Mouse (Mus musculus): ENCODE measurements around the gene Cts6. TPM values are rescaled to one million over a fixed set of nuclear protein-coding genes. Genes with fewer than 3 reads are reported as not detected.
"Not testable (repeated sequence)": the region's sequence is repeated elsewhere in the genome, so short reads cannot be mapped to it uniquely, and the experiment has no call there.

Cts6 gene
- not detected in 2 replicates for polyA plus RNA-seq (2016; fragmentation: Nextera tagmentation; extraction: Ambion mirVana)

DNA sequence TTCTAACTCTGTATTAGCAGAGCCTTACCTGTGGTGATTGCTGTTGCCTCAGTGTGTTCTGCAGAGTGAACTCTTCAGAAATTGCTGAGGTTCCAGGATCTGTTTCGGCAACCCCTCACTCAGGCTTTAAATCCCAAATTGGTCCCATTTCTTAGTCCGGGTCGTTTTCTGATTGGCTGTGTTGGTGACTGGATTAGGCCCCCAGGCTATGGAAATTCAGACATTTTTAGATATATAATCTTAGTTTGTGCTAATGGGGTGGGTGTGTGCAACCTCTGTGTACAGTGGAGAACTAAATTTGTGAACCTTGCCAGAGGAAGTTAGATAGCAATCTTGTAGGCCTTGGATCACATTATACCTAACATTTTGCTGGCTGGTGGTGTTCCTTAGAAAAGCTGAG lies at the start of gene Cts6:
TSS of gene Cts6 (minus strand) at position 101 of the 400 bp plus-strand sequence.
- WGBS: 89% methylated on average over 3 of the region's 3 CpGs
- H3K36me3 ChIP-seq: no peaks in the 10 kb centered on the region
- no peak within 1 kb of the TSS for H3K27ac ChIP-seq
- no peak for ATAC-seq (ENCODE audit: insufficient number of reproducible peaks, insufficient read depth, low FRiP score, low TSS enrichment, low read depth)
- no peak within 1 kb of the TSS for H3K9ac ChIP-seq (replicated peaks)
- H3K4me2 ChIP-seq: no peak within 1 kb of the TSS
- H3K4me1 ChIP-seq (replicated peaks): no peaks in the 10 kb centered on the region
- H3K27me3 ChIP-seq: no peaks in the 10 kb centered on the region
- H3K4me3 ChIP-seq (replicated peaks): no peak within 1 kb of the TSS
- peaks cover 46% of the 10 kb centered on the region for H3K9me3 ChIP-seq

DNA sequence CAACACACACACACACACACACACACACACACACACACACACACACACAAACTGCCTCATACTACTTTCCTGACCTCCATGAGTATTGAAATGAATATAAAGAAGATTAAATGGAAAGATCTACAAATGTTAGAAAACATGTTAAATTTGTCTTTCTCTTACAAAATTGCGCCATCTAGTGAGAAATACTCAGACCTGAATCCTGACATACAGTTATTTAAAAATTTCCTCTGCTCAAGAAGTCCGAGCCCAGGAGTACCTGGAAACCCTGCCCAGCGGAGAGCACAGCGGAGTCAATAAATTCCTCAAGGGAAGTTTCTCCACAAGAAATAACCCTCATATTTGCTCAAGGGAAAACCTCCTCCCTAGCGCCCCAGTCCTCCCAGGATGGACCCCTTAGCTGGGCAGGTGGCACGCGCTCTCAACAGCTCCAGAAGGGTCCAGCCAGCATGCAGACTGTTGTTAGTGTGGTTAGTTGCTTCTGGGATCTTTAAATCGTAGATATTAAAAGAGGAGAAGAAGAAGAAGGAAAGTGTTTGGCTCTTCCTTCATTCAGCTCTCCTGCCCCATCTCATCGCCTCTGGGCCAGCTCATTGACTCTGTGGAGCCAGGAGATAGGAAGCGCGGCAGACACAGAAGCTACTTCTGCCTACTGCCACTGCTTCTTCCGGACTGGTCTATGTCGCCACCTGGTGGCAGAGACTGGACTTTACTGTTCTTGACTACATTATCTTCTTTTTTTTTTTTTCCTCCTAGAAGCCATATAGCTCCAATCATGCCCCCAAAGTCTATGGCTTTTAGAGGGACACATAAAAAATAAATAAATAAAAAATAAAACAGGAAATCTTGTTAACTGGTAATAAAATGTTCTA lies 38.1 kb upstream of the Cts6 start:
- WGBS: 58% methylated on average over 13 of the region's 13 CpGs

DNA sequence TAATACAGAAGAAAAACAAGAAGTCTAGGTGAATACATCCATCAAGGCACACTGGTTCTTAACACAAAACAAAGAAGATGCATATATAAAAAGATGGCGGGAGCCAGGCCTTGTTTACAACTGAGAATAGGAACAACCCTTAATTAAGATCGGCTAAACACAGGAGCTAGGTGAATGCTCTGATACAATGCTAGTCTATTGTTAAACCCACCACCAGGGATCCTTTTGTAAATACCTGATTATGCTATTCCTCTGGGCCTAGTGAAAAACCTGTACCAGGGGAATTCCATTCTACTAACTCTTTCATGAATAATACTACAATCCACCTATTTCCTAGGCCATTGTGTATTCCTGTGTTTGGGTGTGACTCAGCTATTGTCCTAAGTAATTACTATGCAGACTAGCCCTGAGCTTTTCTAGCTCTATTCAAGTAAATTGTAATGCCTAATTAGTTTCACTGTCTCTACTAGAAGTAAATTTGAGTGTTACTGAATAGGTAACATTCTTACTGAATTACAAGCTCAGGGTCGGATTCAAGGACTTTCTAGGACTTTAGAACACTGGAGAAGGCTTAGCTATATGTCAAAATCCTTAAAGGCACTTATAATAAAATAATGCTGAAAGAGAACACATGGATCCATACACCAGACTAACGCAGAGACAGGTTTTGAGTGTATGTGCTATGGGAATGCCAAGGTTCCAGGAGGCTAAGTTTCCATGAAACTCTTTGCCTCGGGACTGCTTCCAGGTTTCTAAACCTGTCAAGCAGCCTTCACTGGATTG lies 17.9 kb downstream of the Cts6 start:
- H3K4me1 ChIP-seq (replicated peaks); H3K4me3 ChIP-seq (replicated peaks); H3K27ac ChIP-seq; H3K36me3 ChIP-seq; H3K9ac ChIP-seq (replicated peaks); H3K4me2 ChIP-seq; H3K27me3 ChIP-seq; ATAC-seq (ENCODE audit: insufficient number of reproducible peaks, insufficient read depth, low FRiP score, low TSS enrichment, low read depth): not testable (repeated sequence)
- H3K9me3 ChIP-seq: peaks cover 13% of the 10 kb centered on the region; the same call in 1 of the 2 replicates
- WGBS: 81% methylated on average over 5 of the region's 5 CpGs

More for the DNA sequence above, 38.1 kb upstream of the Cts6 start:
- H3K27me3 ChIP-seq: no peaks in the 10 kb centered on the region
- H3K4me3 ChIP-seq (replicated peaks): no peak overlapping the region
- no peak for ATAC-seq (ENCODE audit: insufficient number of reproducible peaks, insufficient read depth, low FRiP score, low TSS enrichment, low read depth)
- H3K9me3 ChIP-seq: peaks cover 17% of the 10 kb centered on the region; the same call in 1 of the 2 replicates
- H3K36me3 ChIP-seq: no peaks in the 10 kb centered on the region
- H3K9ac ChIP-seq (replicated peaks): no peak overlapping the region
- no peak overlapping the region for H3K27ac ChIP-seq
- no peaks in the 10 kb centered on the region for H3K4me1 ChIP-seq (replicated peaks)
- H3K4me2 ChIP-seq: no peak overlapping the region

DNA sequence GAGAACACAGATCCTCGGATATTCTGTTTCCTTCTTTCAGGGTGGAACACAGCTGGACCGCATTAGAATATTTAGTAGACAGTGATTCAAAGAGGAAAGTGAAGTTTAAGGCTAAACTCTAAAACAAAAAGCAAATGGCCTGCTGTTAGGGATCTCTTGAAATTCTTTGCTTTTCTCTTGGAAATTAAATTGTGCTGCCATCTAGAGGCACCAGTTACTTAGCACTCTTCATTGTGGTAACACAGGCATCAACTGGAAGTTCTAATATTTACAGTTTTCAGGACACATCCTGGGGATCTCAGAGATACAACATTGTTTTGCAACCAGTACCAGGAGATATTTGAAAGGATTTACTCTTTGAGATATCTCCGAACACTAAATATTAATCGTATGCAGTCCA lies 38.6 kb downstream of the Cts6 start:
- Histone ChIP-seq H3K4me1 (replicated peaks) (no peaks in the 10 kb centered on the region), H3K27ac (no peak overlapping the region), H3K4me2 (no peak overlapping the region), H3K9me3 (peaks cover 33% of the 10 kb centered on the region), H3K36me3 (no peaks in the 10 kb centered on the region), H3K4me3 (replicated peaks) (no peak overlapping the region), H3K9ac (replicated peaks) (no peak overlapping the region), H3K27me3 (no peaks in the 10 kb centered on the region)
- 82% methylated on average over 4 of the region's 4 CpGs for WGBS
- no peak for ATAC-seq (ENCODE audit: insufficient number of reproducible peaks, insufficient read depth, low FRiP score, low TSS enrichment, low read depth)

DNA sequence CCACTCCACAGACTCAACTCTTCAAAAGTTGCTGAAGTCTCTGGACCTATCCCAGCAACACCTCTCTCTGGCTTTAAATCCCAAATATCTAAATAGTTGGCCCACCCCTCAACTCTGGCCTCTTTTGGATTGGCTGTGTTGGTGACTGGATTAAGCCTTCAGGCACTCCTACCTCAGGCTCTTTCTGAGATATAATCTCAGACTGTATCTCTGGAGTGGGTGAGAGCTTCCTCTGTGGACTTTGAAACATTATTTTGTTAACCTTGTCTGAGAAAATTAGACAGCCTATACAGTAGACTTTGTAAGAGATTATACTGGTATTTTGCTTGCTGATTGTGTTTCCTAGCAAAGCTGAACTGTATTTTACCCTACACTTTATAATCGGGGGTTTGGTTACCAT lies 39.1 kb downstream of the Cts6 start, which contains the start of gene Ctsr:
TSS of gene Ctsr (minus strand) at position 101 of the 400 bp plus-strand sequence.
- no peak within 1 kb of the TSS for H3K27ac ChIP-seq
- peaks cover 31% of the 10 kb centered on the region for H3K9me3 ChIP-seq
- H3K4me3 ChIP-seq (replicated peaks): no peak within 1 kb of the TSS
- no peak within 1 kb of the TSS for H3K4me2 ChIP-seq
- no peak for ATAC-seq (ENCODE audit: insufficient number of reproducible peaks, insufficient read depth, low FRiP score, low TSS enrichment, low read depth)
- H3K27me3 ChIP-seq: no peaks in the 10 kb centered on the region
- H3K9ac ChIP-seq (replicated peaks): no peak within 1 kb of the TSS
- H3K36me3 ChIP-seq: no peaks in the 10 kb centered on the region
- no peaks in the 10 kb centered on the region for H3K4me1 ChIP-seq (replicated peaks)
- WGBS: 80% methylated on average over 1 of the region's 1 CpGs

Other genes with a start within 250 kb of the Cts6 start
- gene Ctsj, start 197.5 kb downstream of the Cts6 start, polyA plus RNA-seq (2016; fragmentation: Nextera tagmentation; extraction: Ambion mirVana): not detected in 2 replicates
- not detected in 2 replicates for gene Ctsq, start 162.8 kb downstream of the Cts6 start, polyA plus RNA-seq (2016; fragmentation: Nextera tagmentation; extraction: Ambion mirVana)
- gene Ctsr, start 39.2 kb downstream of the Cts6 start, polyA plus RNA-seq (2016; fragmentation: Nextera tagmentation; extraction: Ambion mirVana): not detected in 2 replicates
- not detected in 2 replicates for gene Cts8, start 51.9 kb upstream of the Cts6 start, polyA plus RNA-seq (2016; fragmentation: Nextera tagmentation; extraction: Ambion mirVana)
- gene Gm49398, start 85.4 kb upstream of the Cts6 start, polyA plus RNA-seq (2016; fragmentation: Nextera tagmentation; extraction: Ambion mirVana): not detected in 2 replicates
- gene Cts7, start 154.8 kb upstream of the Cts6 start, polyA plus RNA-seq (2016; fragmentation: Nextera tagmentation; extraction: Ambion mirVana): not detected in 2 replicates